Mouse (Mus musculus): ENCODE measurements around the gene Abi3bp. TPM values are rescaled to one million over a fixed set of nuclear protein-coding genes. Genes with fewer than 3 reads are reported as not detected.

Abi3bp gene
- polyA plus RNA-seq, 1 experiment, result 0.76 TPM

GRCm38 (mm10) chr16:56451923-56452322, 25.8 kb upstream of the Abi3bp start:
- Histone ChIP-seq H3K27me3 (ENCODE audit: control insufficient read depth, insufficient read depth, low read length) (no peaks in the 10 kb centered on the region), H3K27ac (ENCODE audit: insufficient read depth, low read depth, low read length) (no peak overlapping the region), H3K36me3 (ENCODE audit: control insufficient read depth, insufficient read depth, low read length) (no peaks in the 10 kb centered on the region), H3K4me3 (ENCODE audit: low read depth, low read length) (no peak overlapping the region), H3K4me1 (ENCODE audit: control insufficient read depth, insufficient read depth, insufficient read length, low read length) (no peaks in the 10 kb centered on the region)
- WGBS, result 71% methylated on average over 1 of the region's 1 CpGs
- no peak for TF ChIP-seq POLR2A (IDR thresholded peaks at IDR 0.05; ENCODE audit: low read depth, low read length)
- no peak for TF ChIP-seq CTCF (IDR thresholded peaks at IDR 0.05; ENCODE audit: extremely low read depth, insufficient read length, insufficient replicate concordance, low read depth, low read length)

- Histone ChIP-seq H3K27ac (ENCODE audit: insufficient read depth, low read depth, low read length) (no peak overlapping the region), H3K4me3 (ENCODE audit: low read depth, low read length) (no peak overlapping the region), H3K4me1 (ENCODE audit: control insufficient read depth, insufficient read depth, insufficient read length, low read length) (no peaks in the 10 kb centered on the region), H3K36me3 (ENCODE audit: control insufficient read depth, insufficient read depth, low read length) (no peaks in the 10 kb centered on the region), H3K27me3 (ENCODE audit: control insufficient read depth, insufficient read depth, low read length) (no peaks in the 10 kb centered on the region)
- TF ChIP-seq POLR2A (IDR thresholded peaks at IDR 0.05; ENCODE audit: low read depth, low read length) (no peak), CTCF (IDR thresholded peaks at IDR 0.05; ENCODE audit: extremely low read depth, insufficient read length, insufficient replicate concordance, low read depth, low read length) (no peak)
- WGBS, result 58% methylated on average over 8 of the region's 8 CpGs
These were observed 19.5 kb upstream of the Abi3bp start for GRCm38 (mm10) chr16:56458052-56458754.

GRCm38 (mm10) chr16:56473160-56473559, 4.5 kb upstream of the Abi3bp start:
- Histone ChIP-seq H3K27me3 (ENCODE audit: control insufficient read depth, insufficient read depth, low read length) (no peaks in the 10 kb centered on the region), H3K27ac (ENCODE audit: insufficient read depth, low read depth, low read length) (no peak overlapping the region), H3K36me3 (ENCODE audit: control insufficient read depth, insufficient read depth, low read length) (no peaks in the 10 kb centered on the region), H3K4me1 (ENCODE audit: control insufficient read depth, insufficient read depth, insufficient read length, low read length) (no peaks in the 10 kb centered on the region), H3K4me3 (ENCODE audit: low read depth, low read length) (no peak overlapping the region)
- TF ChIP-seq POLR2A (IDR thresholded peaks at IDR 0.05; ENCODE audit: low read depth, low read length), result no peak
- WGBS, result 92% methylated on average over 2 of the region's 2 CpGs

GRCm38 (mm10) chr16:56475676-56476075, 2.0 kb upstream of the Abi3bp start:
- H3K27ac ChIP-seq (ENCODE audit: insufficient read depth, low read depth, low read length), result no peak overlapping the region
- TF ChIP-seq CTCF (IDR thresholded peaks at IDR 0.05; ENCODE audit: extremely low read depth, insufficient read length, insufficient replicate concordance, low read depth, low read length) (no peak), POLR2A (IDR thresholded peaks at IDR 0.05; ENCODE audit: low read depth, low read length) (no peak)
- H3K27me3 ChIP-seq (ENCODE audit: control insufficient read depth, insufficient read depth, low read length), result no peaks in the 10 kb centered on the region
- no peaks in the 10 kb centered on the region for H3K4me1 ChIP-seq (ENCODE audit: control insufficient read depth, insufficient read depth, insufficient read length, low read length)
- H3K4me3 ChIP-seq (ENCODE audit: low read depth, low read length), result no peak overlapping the region
- 83% methylated on average over 5 of the region's 5 CpGs for WGBS
- H3K36me3 ChIP-seq (ENCODE audit: control insufficient read depth, insufficient read depth, low read length), result no peaks in the 10 kb centered on the region

GRCm38 (mm10) chr16:56478575-56479191, 1.0 kb downstream of the Abi3bp start:
- TF ChIP-seq CTCF (IDR thresholded peaks at IDR 0.05; ENCODE audit: extremely low read depth, insufficient read length, insufficient replicate concordance, low read depth, low read length) (no peak), POLR2A (IDR thresholded peaks at IDR 0.05; ENCODE audit: low read depth, low read length) (no peak)
- H3K27ac ChIP-seq (ENCODE audit: insufficient read depth, low read depth, low read length), result no peak overlapping the region
- no peaks in the 10 kb centered on the region for H3K36me3 ChIP-seq (ENCODE audit: control insufficient read depth, insufficient read depth, low read length)
- no peak overlapping the region for H3K4me3 ChIP-seq (ENCODE audit: low read depth, low read length)
- WGBS, result 30% methylated on average over 12 of the region's 12 CpGs
- H3K4me1 ChIP-seq (ENCODE audit: control insufficient read depth, insufficient read depth, insufficient read length, low read length), result no peaks in the 10 kb centered on the region
- H3K27me3 ChIP-seq (ENCODE audit: control insufficient read depth, insufficient read depth, low read length), result no peaks in the 10 kb centered on the region

- no peak overlapping the region for H3K4me3 ChIP-seq (ENCODE audit: low read depth, low read length)
These were observed 5.8 kb downstream of the Abi3bp start for GRCm38 (mm10) chr16:56483466-56483865.

GRCm38 (mm10) chr16:56486461-56486860, 8.8 kb downstream of the Abi3bp start:
- no peak for TF ChIP-seq POLR2A (IDR thresholded peaks at IDR 0.05; ENCODE audit: low read depth, low read length)
- TF ChIP-seq CTCF (IDR thresholded peaks at IDR 0.05; ENCODE audit: extremely low read depth, insufficient read length, insufficient replicate concordance, low read depth, low read length), result no peak
- 53% methylated on average over 4 of the region's 4 CpGs for WGBS
- H3K27ac ChIP-seq (ENCODE audit: insufficient read depth, low read depth, low read length), result no peak overlapping the region
- no peaks in the 10 kb centered on the region for H3K4me1 ChIP-seq (ENCODE audit: control insufficient read depth, insufficient read depth, insufficient read length, low read length)
- no peak overlapping the region for H3K4me3 ChIP-seq (ENCODE audit: low read depth, low read length)
- no peaks in the 10 kb centered on the region for H3K36me3 ChIP-seq (ENCODE audit: control insufficient read depth, insufficient read depth, low read length)
- H3K27me3 ChIP-seq (ENCODE audit: control insufficient read depth, insufficient read depth, low read length), result no peaks in the 10 kb centered on the region

More at GRCm38 (mm10) chr16:56483466-56483865, 5.8 kb downstream of the Abi3bp start:
- no peaks in the 10 kb centered on the region for H3K4me1 ChIP-seq (ENCODE audit: control insufficient read depth, insufficient read depth, insufficient read length, low read length)
- H3K36me3 ChIP-seq (ENCODE audit: control insufficient read depth, insufficient read depth, low read length), result no peaks in the 10 kb centered on the region
- TF ChIP-seq CTCF (IDR thresholded peaks at IDR 0.05; ENCODE audit: extremely low read depth, insufficient read length, insufficient replicate concordance, low read depth, low read length) (no peak), POLR2A (IDR thresholded peaks at IDR 0.05; ENCODE audit: low read depth, low read length) (no peak)
- H3K27ac ChIP-seq (ENCODE audit: insufficient read depth, low read depth, low read length), result no peak overlapping the region
- 80% methylated on average over 10 of the region's 10 CpGs for WGBS
- no peaks in the 10 kb centered on the region for H3K27me3 ChIP-seq (ENCODE audit: control insufficient read depth, insufficient read depth, low read length)

Data from small intestine, adult 2 months (tissue).